Mouse (Mus musculus): ENCODE measurements at regions not wholly inside any gene's neighbourhood (a gene's known extent, or its start where the extent isn't known, plus 50 kb on each side); places are given as distances from the start of the nearest gene placed in this dataset.

- H3K4me1 ChIP-seq = peaks cover 2% of the 10 kb centered on the region
- H3K4me3 ChIP-seq = no peak overlapping the region
- WGBS = 77% methylated on average over 3 of the region's 3 CpGs
- H3K27me3 ChIP-seq (replicated peaks) = no peaks in the 10 kb centered on the region
- H3K4me2 ChIP-seq = no peak overlapping the region
- H3K9ac ChIP-seq = no peak overlapping the region
- ATAC-seq (ENCODE audit: extremely low read depth, insufficient number of reproducible peaks, low FRiP score, low TSS enrichment) = no peak
- H3K27ac ChIP-seq (replicated peaks) = no peak overlapping the region
- no peaks in the 10 kb centered on the region for H3K9me3 ChIP-seq
- no peaks in the 10 kb centered on the region for H3K36me3 ChIP-seq
Measured at GRCm38 (mm10) chr15:59833232-59833631, 183.2 kb downstream of the 4933412E24Rik start.

GRCm38 (mm10) chr15:59831481-59831880, 184.9 kb downstream of the 4933412E24Rik start:
- H3K36me3 ChIP-seq = no peaks in the 10 kb centered on the region
- no peak overlapping the region for H3K9ac ChIP-seq
- H3K4me3 ChIP-seq = no peak overlapping the region
- ATAC-seq (ENCODE audit: extremely low read depth, insufficient number of reproducible peaks, low FRiP score, low TSS enrichment) = no peak
- H3K27me3 ChIP-seq (replicated peaks) = no peaks in the 10 kb centered on the region
- WGBS = 71% methylated on average over 2 of the region's 2 CpGs
- H3K4me2 ChIP-seq = no peak overlapping the region
- no peaks in the 10 kb centered on the region for H3K9me3 ChIP-seq
- H3K27ac ChIP-seq (replicated peaks) = no peak overlapping the region
- H3K4me1 ChIP-seq = peaks cover 12% of the 10 kb centered on the region

GRCm38 (mm10) chr15:59830553-59831462, 185.6 kb downstream of the 4933412E24Rik start:
- no peak for ATAC-seq (ENCODE audit: extremely low read depth, insufficient number of reproducible peaks, low FRiP score, low TSS enrichment)
- Histone ChIP-seq H3K9ac (no peak overlapping the region), H3K27me3 (replicated peaks) (no peaks in the 10 kb centered on the region), H3K36me3 (no peaks in the 10 kb centered on the region), H3K4me1 (peaks cover 19% of the 10 kb centered on the region), H3K4me2 (no peak overlapping the region), H3K9me3 (no peaks in the 10 kb centered on the region), H3K4me3 (no peak overlapping the region), H3K27ac (replicated peaks) (no peak overlapping the region)
- WGBS = 70% methylated on average over 17 of the region's 17 CpGs

GRCm38 (mm10) chr15:59828421-59828820, 188.0 kb downstream of the 4933412E24Rik start:
- Histone ChIP-seq H3K36me3 (no peaks in the 10 kb centered on the region), H3K27me3 (replicated peaks) (no peaks in the 10 kb centered on the region), H3K4me1 (peaks cover 32% of the 10 kb centered on the region), H3K4me2 (peak overlapping the region; percentile 21; the same call in 1 of the 2 replicates), H3K9me3 (no peaks in the 10 kb centered on the region), H3K27ac (replicated peaks) (no peak overlapping the region), H3K9ac (no peak overlapping the region), H3K4me3 (no peak overlapping the region)
- WGBS = 19% methylated on average over 5 of the region's 5 CpGs
- ATAC-seq (ENCODE audit: extremely low read depth, insufficient number of reproducible peaks, low FRiP score, low TSS enrichment) = no peak

- Histone ChIP-seq H3K9me3 (no peaks in the 10 kb centered on the region), H3K4me3 (no peak overlapping the region), H3K4me2 (no peak overlapping the region), H3K27me3 (replicated peaks) (no peaks in the 10 kb centered on the region), H3K9ac (no peak overlapping the region; the same call in 1 of the 2 replicates), H3K36me3 (no peaks in the 10 kb centered on the region), H3K27ac (replicated peaks) (peak overlapping the region; percentile 9; the same call in 1 of the 2 replicates), H3K4me1 (peaks cover 42% of the 10 kb centered on the region)
- ATAC-seq (ENCODE audit: extremely low read depth, insufficient number of reproducible peaks, low FRiP score, low TSS enrichment) = no peak
- 54% methylated on average over 14 of the region's 14 CpGs for WGBS
Measured at GRCm38 (mm10) chr15:59826164-59826950, 190.1 kb downstream of the 4933412E24Rik start.

GRCm38 (mm10) chr15:59823921-59824320, 192.5 kb downstream of the 4933412E24Rik start:
- H3K27ac ChIP-seq (replicated peaks) = peak overlapping the region; percentile 80
- WGBS = 37% methylated on average over 2 of the region's 2 CpGs
- ATAC-seq (ENCODE audit: extremely low read depth, insufficient number of reproducible peaks, low FRiP score, low TSS enrichment) = no peak

GRCm38 (mm10) chr15:59822995-59823681, 193.3 kb downstream of the 4933412E24Rik start:
- Histone ChIP-seq H3K4me3 (no peak overlapping the region), H3K9me3 (no peaks in the 10 kb centered on the region), H3K4me1 (peaks cover 39% of the 10 kb centered on the region), H3K4me2 (no peak overlapping the region), H3K27ac (replicated peaks) (peak overlapping the region; percentile 80), H3K9ac (peak overlapping the region; percentile 63), H3K27me3 (replicated peaks) (no peaks in the 10 kb centered on the region), H3K36me3 (no peaks in the 10 kb centered on the region)
- 51% methylated on average over 3 of the region's 3 CpGs for WGBS
- no peak for ATAC-seq (ENCODE audit: extremely low read depth, insufficient number of reproducible peaks, low FRiP score, low TSS enrichment)

More at GRCm38 (mm10) chr15:59823921-59824320, 192.5 kb downstream of the 4933412E24Rik start:
- no peak overlapping the region for H3K4me2 ChIP-seq
- H3K9ac ChIP-seq = no peak overlapping the region
- no peaks in the 10 kb centered on the region for H3K36me3 ChIP-seq
- H3K4me3 ChIP-seq = no peak overlapping the region
- H3K4me1 ChIP-seq = peaks cover 42% of the 10 kb centered on the region
- no peaks in the 10 kb centered on the region for H3K27me3 ChIP-seq (replicated peaks)
- no peaks in the 10 kb centered on the region for H3K9me3 ChIP-seq

GRCm38 (mm10) chr15:59820317-59820716, 196.1 kb downstream of the 4933412E24Rik start:
- Histone ChIP-seq H3K9ac (no peak overlapping the region), H3K4me2 (no peak overlapping the region), H3K4me1 (peaks cover 30% of the 10 kb centered on the region), H3K27ac (replicated peaks) (no peak overlapping the region), H3K36me3 (no peaks in the 10 kb centered on the region), H3K27me3 (replicated peaks) (no peaks in the 10 kb centered on the region), H3K9me3 (no peaks in the 10 kb centered on the region), H3K4me3 (no peak overlapping the region)
- 63% methylated on average over 10 of the region's 10 CpGs for WGBS
- ATAC-seq (ENCODE audit: extremely low read depth, insufficient number of reproducible peaks, low FRiP score, low TSS enrichment) = no peak

GRCm38 (mm10) chr15:59816031-59816430, 200.4 kb downstream of the 4933412E24Rik start:
- Histone ChIP-seq H3K27ac (replicated peaks) (no peak overlapping the region), H3K9me3 (no peaks in the 10 kb centered on the region), H3K4me2 (no peak overlapping the region), H3K9ac (no peak overlapping the region), H3K4me1 (peaks cover 25% of the 10 kb centered on the region), H3K36me3 (no peaks in the 10 kb centered on the region), H3K4me3 (no peak overlapping the region), H3K27me3 (replicated peaks) (no peaks in the 10 kb centered on the region)
- 57% methylated on average over 8 of the region's 8 CpGs for WGBS
- ATAC-seq (ENCODE audit: extremely low read depth, insufficient number of reproducible peaks, low FRiP score, low TSS enrichment) = no peak

GRCm38 (mm10) chr15:59811566-59811965, 204.8 kb downstream of the 4933412E24Rik start:
- Histone ChIP-seq H3K36me3 (no peaks in the 10 kb centered on the region), H3K4me1 (peaks cover 22% of the 10 kb centered on the region), H3K4me2 (no peak overlapping the region), H3K4me3 (no peak overlapping the region), H3K27me3 (replicated peaks) (no peaks in the 10 kb centered on the region), H3K9ac (no peak overlapping the region), H3K27ac (replicated peaks) (no peak overlapping the region), H3K9me3 (no peaks in the 10 kb centered on the region)
- 23% methylated on average over 3 of the region's 3 CpGs for WGBS
- ATAC-seq (ENCODE audit: extremely low read depth, insufficient number of reproducible peaks, low FRiP score, low TSS enrichment) = no peak

- Histone ChIP-seq H3K4me2 (no peak overlapping the region), H3K9ac (no peak overlapping the region), H3K4me1 (peaks cover 9% of the 10 kb centered on the region), H3K27ac (replicated peaks) (no peak overlapping the region), H3K4me3 (no peak overlapping the region), H3K27me3 (replicated peaks) (no peaks in the 10 kb centered on the region), H3K9me3 (no peaks in the 10 kb centered on the region), H3K36me3 (no peaks in the 10 kb centered on the region)
- 79% methylated on average over 6 of the region's 6 CpGs for WGBS
- no peak for ATAC-seq (ENCODE audit: extremely low read depth, insufficient number of reproducible peaks, low FRiP score, low TSS enrichment)
Measured at GRCm38 (mm10) chr15:59809361-59809760, 207.1 kb downstream of the 4933412E24Rik start.
